27 mouse cellular contexts compared by ENCODE assay signal in genomic region chr3:58894529-58894928, GRCm38 (mm10). TPM values are rescaled to one million over a fixed set of nuclear protein-coding genes. Genes with fewer than 3 reads are reported as not detected.
DNase-seq lines count a peak whose midpoint lies in the region; ATAC-seq and TF ChIP-seq lines count a peak whose summit lies in the region.
"Had no signal": no experiment of that assay in that cellular context is flagged by ENCODE, and none has a peak within 500 bp of the region (broad histone marks: within the 10 kb centered on the region; RNA-seq: fewer than 3 reads in every experiment).

No protein-coding gene starts in this region.

- H3K27ac ChIP-seq in liver, adult 2 months (replicated peaks; ENCODE audit: insufficient read depth, low read depth, low read length) = no peak overlapping the region
- no peak overlapping the region for H3K27ac ChIP-seq in neural tube, embryonic 13.5 days (replicated peaks)
- peak overlapping the region; percentile 19 for H3K27ac ChIP-seq in neural tube, embryonic 15.5 days (replicated peaks)
- H3K27ac ChIP-seq in kidney, embryonic 14.5 days (ENCODE audit: low read depth, low read length) = no peak overlapping the region
- H3K27ac ChIP-seq: embryonic facial prominence, embryonic 10.5 days; embryonic facial prominence, embryonic 12.5 days; forebrain, embryonic 10.5 days; forebrain, embryonic 12.5 days had no signal

- no peak overlapping the region for H3K9ac ChIP-seq in liver, adult 2 months (ENCODE audit: low read depth, low read length)
- no peak overlapping the region for H3K9ac ChIP-seq in neural tube, embryonic 13.5 days
- H3K9ac ChIP-seq in neural tube, embryonic 15.5 days (replicated peaks) = no peak overlapping the region
- no peak overlapping the region for H3K9ac ChIP-seq in kidney, embryonic 14.5 days (ENCODE audit: low read depth, low read length)
- H3K9ac ChIP-seq: embryonic facial prominence, embryonic 12.5 days; forebrain, embryonic 12.5 days had no signal

- no peaks in the 10 kb centered on the region for H3K79me2 ChIP-seq in liver, adult 2 months (ENCODE audit: control insufficient read depth, insufficient read depth, low read length)

- 0 out of 2 replicates have a peak, but pooled peaks have one; percentile 47 for ATAC-seq in neural tube, embryonic 13.5 days (ENCODE audit: low read depth)
- ATAC-seq in neural tube, embryonic 15.5 days (ENCODE audit: low FRiP score) = peak; percentile 61
- ATAC-seq in kidney, embryonic 14.5 days (ENCODE audit: low FRiP score, low TSS enrichment) = no peak
- ATAC-seq: activated CD4-positive, CD25-positive, alpha-beta regulatory T cell, adult 4 months; CD4-positive, CD25-positive, alpha-beta regulatory T cell, adult 4 months; forebrain, embryonic 14.5 days; forebrain, embryonic 16.5 days; Patski had no signal

- no peaks in the 10 kb centered on the region for H3K36me3 ChIP-seq in liver, adult 2 months (ENCODE audit: control insufficient read depth, insufficient read depth, low read length)
- no peaks in the 10 kb centered on the region for H3K36me3 ChIP-seq in neural tube, embryonic 13.5 days
- H3K36me3 ChIP-seq in neural tube, embryonic 15.5 days = no peaks in the 10 kb centered on the region
- no peaks in the 10 kb centered on the region for H3K36me3 ChIP-seq in kidney, embryonic 14.5 days (ENCODE audit: control insufficient read depth, insufficient read depth, low read length)
- H3K36me3 ChIP-seq: embryonic facial prominence, embryonic 10.5 days; embryonic facial prominence, embryonic 12.5 days; forebrain, embryonic 10.5 days; forebrain, embryonic 12.5 days; G1E had no signal

- TF ChIP-seq CTCF in liver, adult 2 months (IDR thresholded peaks at IDR 0.05; ENCODE audit: low read depth, low read length) = no peak

- H3K4me3 ChIP-seq in liver, adult 2 months (ENCODE audit: insufficient read depth, low read depth, low read length) = no peak overlapping the region
- no peak overlapping the region for H3K4me3 ChIP-seq in neural tube, embryonic 13.5 days
- no peak overlapping the region for H3K4me3 ChIP-seq in neural tube, embryonic 15.5 days (replicated peaks)
- no peak overlapping the region for H3K4me3 ChIP-seq in kidney, embryonic 14.5 days (ENCODE audit: low read length)
- H3K4me3 ChIP-seq: embryonic facial prominence, embryonic 10.5 days; embryonic facial prominence, embryonic 12.5 days; forebrain, embryonic 10.5 days; forebrain, embryonic 12.5 days had no signal

- WGBS in liver, adult 2 months = 67% methylated on average over 3 of the region's 3 CpGs
- 72% methylated on average over 3 of the region's 3 CpGs for WGBS in neural tube, embryonic 13.5 days
- 65% methylated on average over 3 of the region's 3 CpGs for WGBS in neural tube, embryonic 15.5 days
- 86% methylated on average over 3 of the region's 3 CpGs for WGBS in kidney, embryonic 14.5 days

- no peak for TF ChIP-seq POLR2A in liver, adult 2 months (IDR thresholded peaks at IDR 0.05; ENCODE audit: extremely low read depth, insufficient read depth, low read length)

- no peaks in the 10 kb centered on the region for H3K9me3 ChIP-seq in neural tube, embryonic 13.5 days
- no peaks in the 10 kb centered on the region for H3K9me3 ChIP-seq in neural tube, embryonic 15.5 days (replicated peaks)
- H3K9me3 ChIP-seq in kidney, embryonic 14.5 days (ENCODE audit: control insufficient read depth, low read length) = no peaks in the 10 kb centered on the region
- H3K9me3 ChIP-seq: embryonic facial prominence, embryonic 10.5 days; embryonic facial prominence, embryonic 12.5 days; forebrain, embryonic 10.5 days; forebrain, embryonic 12.5 days; G1E had no signal

- H3K4me2 ChIP-seq in neural tube, embryonic 13.5 days = no peak overlapping the region
- H3K4me2 ChIP-seq in neural tube, embryonic 15.5 days = no peak overlapping the region
- H3K4me2 ChIP-seq in kidney, embryonic 14.5 days (replicated peaks; ENCODE audit: low read depth, low read length) = no peak overlapping the region
- H3K4me2 ChIP-seq: embryonic facial prominence, embryonic 12.5 days; forebrain, embryonic 12.5 days had no signal

- DNase-seq in liver, adult 2 months (ENCODE audit: extremely low read depth, low read depth, low spot score) = peak; percentile 9
- no peak for DNase-seq in liver
- DNase-seq in neural tube, embryonic 10.5 days (ENCODE audit: extremely low spot score, low spot score) = no peak
- DNase-seq: adrenal gland, adult 8-10 months; adrenal gland, postnatal 14 days; adrenal gland, postnatal 36 days; B cell, adult 2 months; cerebellum, adult 11-12 months; cerebellum, adult 2 months; cerebellum, adult 9-10 months; cerebellum, postnatal 10 days; cerebellum, postnatal 25 days had no signal

- H3K4me1 ChIP-seq in liver, adult 2 months (ENCODE audit: control insufficient read depth, insufficient read depth, low read length) = no peaks in the 10 kb centered on the region
- H3K4me1 ChIP-seq in neural tube, embryonic 13.5 days (replicated peaks) = no peaks in the 10 kb centered on the region; the same call in 1 of the 2 replicates
- no peaks in the 10 kb centered on the region for H3K4me1 ChIP-seq in neural tube, embryonic 15.5 days
- no peaks in the 10 kb centered on the region for H3K4me1 ChIP-seq in kidney, embryonic 14.5 days (ENCODE audit: control insufficient read depth, insufficient read depth, low read length)

- H3K27me3 ChIP-seq in liver, adult 2 months (ENCODE audit: control insufficient read depth, insufficient read depth, low read length) = no peaks in the 10 kb centered on the region
- H3K27me3 ChIP-seq in neural tube, embryonic 13.5 days = no peaks in the 10 kb centered on the region
- no peaks in the 10 kb centered on the region for H3K27me3 ChIP-seq in neural tube, embryonic 15.5 days (replicated peaks)
- H3K27me3 ChIP-seq in kidney, embryonic 14.5 days (ENCODE audit: control insufficient read depth, insufficient read depth, low read length) = no peaks in the 10 kb centered on the region
- H3K27me3 ChIP-seq: CH12.LX; embryonic facial prominence, embryonic 12.5 days; forebrain, embryonic 12.5 days; Patski had no signal

RNA-seq across cellular contexts. Expression of gene Clrn1, which starts 9.4 kb away (rescaled TPM):
- total RNA-seq in liver, adult 2 months (2014; rRNA removed) = not detected in 2 replicates
- polyA plus RNA-seq in liver, adult 2 months (2012; rRNA removed) = not detected in 2 replicates
- 0.63 and 1.1 TPM in 2 replicates for polyA plus RNA-seq in neural tube, embryonic 13.5 days (2015; fragmentation: Nextera tagmentation; extraction: Ambion mirVana)
- 1.2 and 2.6 TPM in 2 replicates for polyA plus RNA-seq in neural tube, embryonic 15.5 days (2015; fragmentation: Nextera tagmentation; extraction: Ambion mirVana)
- 6.5 and 7.2 TPM in 2 replicates for polyA plus RNA-seq in kidney, embryonic 14.5 days (2014; fragmentation: Nextera tagmentation; extraction: Ambion mirVana)
- total RNA-seq: adrenal gland, adult 18-20 months; adrenal gland, adult 8-10 months; adrenal gland, postnatal 14 days; adrenal gland, postnatal 36 days; CH12.LX had no signal
- polyA plus RNA-seq: activated CD4-positive, CD25-positive, alpha-beta regulatory T cell, adult 4 months; CD4-positive, CD25-positive, alpha-beta regulatory T cell, adult 4 months; forebrain, embryonic 10.5 days; G1E; Patski had no signal
